Mouse (Mus musculus): ENCODE data around the gene Ckb. TPM values are rescaled to one million over a fixed set of nuclear protein-coding genes. Genes with fewer than 3 reads are reported as not detected.

Ckb gene
- polyA plus RNA-seq, 1 experiment from 2014 or later: 2,635 TPM

- Histone ChIP-seq H3K36me3 (peaks cover 6% of the 10 kb centered on the region; the same call in 1 of the 2 replicates), H3K27ac (replicated peaks) (no peak overlapping the region), H3K9me3 (no peaks in the 10 kb centered on the region), H3K4me1 (peaks cover 29% of the 10 kb centered on the region), H3K27me3 (peaks cover 17% of the 10 kb centered on the region), H3K4me3 (no peak overlapping the region), H3K9ac (replicated peaks) (no peak overlapping the region), H3K4me2 (replicated peaks) (no peak overlapping the region)
- no peak for ATAC-seq (ENCODE audit: low FRiP score, low read depth)
- WGBS: 88% methylated on average over 6 of the region's 6 CpGs
These were observed 3.9 kb upstream of the Ckb start for GRCm38 (mm10) chr12:111675797-111676580.

GRCm38 (mm10) chr12:111674850-111675486, 2.8 kb upstream of the Ckb start:
- Histone ChIP-seq H3K4me1 (peaks cover 37% of the 10 kb centered on the region), H3K9ac (replicated peaks) (no peak overlapping the region), H3K4me3 (no peak overlapping the region), H3K36me3 (peaks cover 10% of the 10 kb centered on the region), H3K4me2 (replicated peaks) (no peak overlapping the region), H3K27me3 (peaks cover 17% of the 10 kb centered on the region), H3K9me3 (no peaks in the 10 kb centered on the region), H3K27ac (replicated peaks) (no peak overlapping the region)
- WGBS: 69% methylated on average over 2 of the region's 2 CpGs
- ATAC-seq (ENCODE audit: low FRiP score, low read depth): no peak

- peak overlapping the region; percentile 94 for H3K9ac ChIP-seq (replicated peaks)
- no peaks in the 10 kb centered on the region for H3K9me3 ChIP-seq
- H3K27me3 ChIP-seq: peaks cover 17% of the 10 kb centered on the region
- WGBS: 6% methylated on average over 12 of the region's 12 CpGs
- peak overlapping the region; percentile 96 for H3K4me2 ChIP-seq (replicated peaks)
- peaks cover 45% of the 10 kb centered on the region for H3K4me1 ChIP-seq
- peaks cover 25% of the 10 kb centered on the region for H3K36me3 ChIP-seq
- peak overlapping the region; percentile 93 for H3K4me3 ChIP-seq
- ATAC-seq (ENCODE audit: low FRiP score, low read depth): no peak; the same call in 1 of the 2 replicates
- H3K27ac ChIP-seq (replicated peaks): peak overlapping the region; percentile 92
These were observed 443 bp upstream of the Ckb start for GRCm38 (mm10) chr12:111672581-111672980.

DNA sequence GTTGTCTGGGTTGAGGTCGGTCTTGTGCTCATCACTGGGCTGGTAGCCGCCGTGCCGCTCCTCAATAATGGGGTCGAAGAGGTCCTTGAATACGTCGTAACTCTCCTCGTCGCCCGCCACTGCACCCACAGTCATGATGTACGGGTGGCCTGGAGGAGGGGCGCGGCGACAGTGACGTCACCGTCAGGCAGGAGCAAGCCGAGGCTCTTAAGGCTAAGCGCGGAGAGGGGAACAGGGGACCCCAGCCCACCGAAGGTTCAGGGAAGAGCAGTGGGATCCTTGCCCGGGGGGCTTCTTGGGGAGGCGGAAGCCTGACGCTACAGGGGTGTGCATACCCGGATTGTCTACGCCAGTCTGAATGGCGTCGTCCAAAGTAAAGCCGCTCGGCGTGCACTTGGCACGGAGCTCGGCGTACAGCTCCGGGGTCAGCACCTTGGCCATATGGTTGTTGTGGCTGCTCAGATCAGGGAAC, 671 bp downstream of the Ckb start:
- Histone ChIP-seq H3K4me3 (peak overlapping the region; percentile 93), H3K9me3 (no peaks in the 10 kb centered on the region), H3K9ac (replicated peaks) (peak overlapping the region; percentile 94), H3K4me2 (replicated peaks) (peak overlapping the region; percentile 96), H3K4me1 (peaks cover 38% of the 10 kb centered on the region), H3K36me3 (peaks cover 31% of the 10 kb centered on the region), H3K27ac (replicated peaks) (peak overlapping the region; percentile 92), H3K27me3 (peaks cover 17% of the 10 kb centered on the region)
- under 1% methylated on average over 34 of the region's 34 CpGs for WGBS
- ATAC-seq (ENCODE audit: low FRiP score, low read depth): peak; percentile 36

DNA sequence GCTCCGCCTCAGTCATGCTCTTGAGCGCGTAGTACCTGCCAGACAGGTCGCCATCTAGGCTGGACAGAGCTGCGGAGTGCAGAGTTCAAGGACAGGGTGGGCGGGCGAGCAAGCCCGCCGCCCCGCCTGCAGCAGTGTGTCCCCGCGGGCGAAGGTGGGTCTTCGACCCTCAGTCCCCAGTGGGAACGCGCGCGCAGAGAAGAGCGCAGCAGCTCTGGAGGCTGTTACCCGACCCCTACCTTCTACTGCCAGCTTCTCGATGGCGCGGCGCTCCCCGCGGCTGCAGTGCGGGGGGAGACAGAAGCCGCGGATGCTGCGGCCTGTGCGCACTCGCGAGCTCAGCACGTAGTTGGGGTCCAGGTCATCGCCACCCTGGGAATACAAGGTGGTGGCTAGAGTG, 1.2 kb downstream of the Ckb start:
- peak overlapping the region; percentile 93 for H3K4me3 ChIP-seq
- peak; percentile 1; the same call in 1 of the 2 replicates for ATAC-seq (ENCODE audit: low FRiP score, low read depth)
- H3K27me3 ChIP-seq: peaks cover 17% of the 10 kb centered on the region
- H3K4me2 ChIP-seq (replicated peaks): peak overlapping the region; percentile 96
- peaks cover 31% of the 10 kb centered on the region for H3K36me3 ChIP-seq
- peak overlapping the region; percentile 92 for H3K27ac ChIP-seq (replicated peaks)
- WGBS: under 1% methylated on average over 34 of the region's 35 CpGs
- H3K9ac ChIP-seq (replicated peaks): peak overlapping the region; percentile 94
- H3K4me1 ChIP-seq: peaks cover 38% of the 10 kb centered on the region
- no peaks in the 10 kb centered on the region for H3K9me3 ChIP-seq

DNA sequence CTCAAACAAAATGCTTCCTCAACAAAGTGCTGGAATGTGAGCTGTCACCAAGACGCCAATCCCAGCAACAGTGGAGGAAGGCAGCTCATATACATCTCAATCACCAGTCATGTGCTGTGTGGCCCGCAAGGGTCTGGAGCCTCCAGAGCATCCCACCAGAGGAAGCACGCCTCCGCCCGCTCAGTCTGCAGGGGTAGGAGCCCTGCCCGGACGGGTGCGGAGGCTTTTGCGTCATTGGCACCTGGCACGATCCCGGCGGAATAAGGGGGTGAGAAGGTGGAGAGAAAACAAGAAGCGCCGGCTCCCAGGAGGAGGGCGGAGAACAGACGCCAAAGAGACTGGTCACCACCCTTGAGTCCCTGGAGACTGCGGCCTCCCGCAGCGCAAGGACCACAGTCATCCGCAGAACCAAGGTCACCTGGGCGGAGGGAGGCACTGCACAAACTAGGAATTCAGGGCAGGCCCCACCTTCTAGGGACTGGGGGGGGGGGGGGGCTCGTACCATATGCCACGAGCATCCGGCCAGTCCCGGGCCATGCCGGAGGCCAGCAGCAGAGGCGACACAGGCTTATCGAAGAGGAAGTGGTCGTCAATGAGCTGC, 1.7 kb downstream of the Ckb start:
- no peak for ATAC-seq (ENCODE audit: low FRiP score, low read depth)
- H3K36me3 ChIP-seq: peaks cover 31% of the 10 kb centered on the region
- peaks cover 38% of the 10 kb centered on the region for H3K4me1 ChIP-seq
- peak overlapping the region; percentile 92 for H3K27ac ChIP-seq (replicated peaks)
- H3K9me3 ChIP-seq: no peaks in the 10 kb centered on the region
- WGBS: 1% methylated on average over 29 of the region's 29 CpGs
- peak overlapping the region; percentile 96 for H3K4me2 ChIP-seq (replicated peaks)
- H3K27me3 ChIP-seq: peaks cover 17% of the 10 kb centered on the region
- H3K4me3 ChIP-seq: peak overlapping the region; percentile 93
- peak overlapping the region; percentile 94 for H3K9ac ChIP-seq (replicated peaks)

GRCm38 (mm10) chr12:111669961-111670360, 2.2 kb downstream of the Ckb start:
- H3K27me3 ChIP-seq: peaks cover 17% of the 10 kb centered on the region
- H3K36me3 ChIP-seq: peaks cover 31% of the 10 kb centered on the region
- H3K4me1 ChIP-seq: peaks cover 38% of the 10 kb centered on the region
- peak overlapping the region; percentile 92 for H3K27ac ChIP-seq (replicated peaks)
- H3K9ac ChIP-seq (replicated peaks): peak overlapping the region; percentile 94
- 33% methylated on average over 8 of the region's 8 CpGs for WGBS
- H3K4me3 ChIP-seq: peak overlapping the region; percentile 93
- H3K4me2 ChIP-seq (replicated peaks): peak overlapping the region; percentile 96
- no peak for ATAC-seq (ENCODE audit: low FRiP score, low read depth)
- no peaks in the 10 kb centered on the region for H3K9me3 ChIP-seq

GRCm38 (mm10) chr12:111669000-111669788, 2.9 kb downstream of the Ckb start:
- ATAC-seq (ENCODE audit: low FRiP score, low read depth): no peak
- peaks cover 41% of the 10 kb centered on the region for H3K4me1 ChIP-seq
- peak overlapping the region; percentile 93 for H3K4me3 ChIP-seq
- 53% methylated on average over 23 of the region's 23 CpGs for WGBS
- peak overlapping the region; percentile 96 for H3K4me2 ChIP-seq (replicated peaks)
- H3K27me3 ChIP-seq: peaks cover 13% of the 10 kb centered on the region
- H3K9me3 ChIP-seq: no peaks in the 10 kb centered on the region
- peak overlapping the region; percentile 94 for H3K9ac ChIP-seq (replicated peaks)
- H3K27ac ChIP-seq (replicated peaks): peak overlapping the region; percentile 92
- peaks cover 31% of the 10 kb centered on the region for H3K36me3 ChIP-seq

DNA sequence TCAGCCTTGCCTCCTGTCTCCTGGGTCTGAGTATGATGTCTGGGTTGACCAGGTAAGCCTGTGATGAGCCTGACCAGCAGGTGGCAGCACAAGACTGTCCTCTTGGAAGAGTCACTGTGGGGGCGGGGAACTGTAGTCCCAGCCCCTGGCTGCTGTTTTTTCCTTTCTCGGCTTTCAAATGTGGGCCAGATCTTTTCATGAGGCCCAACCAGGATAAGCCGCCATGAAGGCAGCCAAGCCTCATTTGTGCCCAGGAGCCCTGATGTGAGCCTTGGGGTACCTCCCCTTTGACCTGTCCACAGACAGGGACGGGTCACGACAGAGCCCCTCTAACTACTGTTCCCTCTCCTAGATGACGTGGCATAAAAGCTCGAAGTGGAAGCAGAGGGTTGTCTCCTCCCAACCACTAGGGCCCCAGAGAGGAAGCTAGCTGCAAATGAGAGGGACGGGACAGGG, 3.7 kb downstream of the Ckb start:
- Histone ChIP-seq H3K36me3 (peaks cover 31% of the 10 kb centered on the region), H3K4me1 (peaks cover 48% of the 10 kb centered on the region), H3K9me3 (no peaks in the 10 kb centered on the region), H3K27ac (replicated peaks) (peak overlapping the region; percentile 92), H3K9ac (replicated peaks) (peak overlapping the region; percentile 94), H3K4me3 (peak overlapping the region; percentile 93), H3K27me3 (peaks cover 6% of the 10 kb centered on the region), H3K4me2 (replicated peaks) (peak overlapping the region; percentile 96)
- ATAC-seq (ENCODE audit: low FRiP score, low read depth): peak; percentile 32
- WGBS: 0% methylated on average over 8 of the region's 8 CpGs

DNA sequence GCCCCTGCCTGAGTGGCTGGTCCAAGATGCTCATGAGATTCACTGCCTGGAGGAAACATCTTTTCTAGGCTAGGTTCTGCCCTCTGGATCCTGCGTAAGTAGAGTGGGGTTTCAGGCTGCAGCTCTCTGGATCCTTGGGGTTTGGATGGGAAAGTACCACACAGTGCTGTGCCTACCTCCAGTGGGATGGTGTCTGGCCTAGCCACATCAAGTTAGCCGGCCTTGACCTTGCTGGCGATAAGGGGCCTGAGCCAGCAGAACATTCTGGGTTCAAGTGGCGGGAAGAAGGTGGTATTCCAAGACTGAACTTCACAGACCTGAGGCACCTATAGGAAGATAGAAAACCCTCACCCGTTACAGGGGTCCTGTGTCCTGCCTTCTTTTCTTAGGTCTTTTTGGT, 4.7 kb downstream of the Ckb start:
- H3K4me2 ChIP-seq (replicated peaks): no peak overlapping the region
- H3K4me3 ChIP-seq: no peak overlapping the region
- ATAC-seq (ENCODE audit: low FRiP score, low read depth): no peak
- H3K36me3 ChIP-seq: peaks cover 33% of the 10 kb centered on the region
- peak overlapping the region; percentile 92 for H3K27ac ChIP-seq (replicated peaks)
- no peaks in the 10 kb centered on the region for H3K9me3 ChIP-seq
- H3K27me3 ChIP-seq: no peaks in the 10 kb centered on the region
- peaks cover 41% of the 10 kb centered on the region for H3K4me1 ChIP-seq
- H3K9ac ChIP-seq (replicated peaks): 0 out of 2 replicates have a peak overlapping the region, but pooled peaks have one; percentile 24
- WGBS: 93% methylated on average over 5 of the region's 5 CpGs

DNA sequence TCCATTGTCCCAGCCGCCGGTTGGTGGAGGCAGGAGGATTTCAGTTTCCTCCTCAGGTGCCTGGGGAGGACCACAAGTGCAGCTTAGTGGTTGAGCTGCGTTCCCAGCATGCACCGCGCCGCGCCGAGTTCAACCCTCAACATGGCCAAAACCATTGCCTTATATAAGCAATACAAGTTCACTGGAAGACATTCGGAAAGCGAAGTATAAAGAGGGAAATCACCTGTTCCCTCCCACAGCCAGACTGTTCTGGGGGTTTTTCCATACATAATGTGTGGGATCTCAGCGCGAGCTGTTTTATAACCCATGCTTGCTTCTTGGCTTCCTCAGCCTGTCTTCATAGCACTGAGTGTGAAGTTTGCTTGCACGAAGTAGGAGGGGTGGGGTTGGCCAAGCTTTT, 5.8 kb downstream of the Ckb start:
- peaks cover 43% of the 10 kb centered on the region for H3K36me3 ChIP-seq
- no peaks in the 10 kb centered on the region for H3K27me3 ChIP-seq
- no peak for ATAC-seq (ENCODE audit: low FRiP score, low read depth)
- H3K4me2 ChIP-seq (replicated peaks): no peak overlapping the region
- H3K9me3 ChIP-seq: no peaks in the 10 kb centered on the region
- no peak overlapping the region for H3K9ac ChIP-seq (replicated peaks)
- H3K4me3 ChIP-seq: no peak overlapping the region
- WGBS: 80% methylated on average over 13 of the region's 13 CpGs
- peaks cover 40% of the 10 kb centered on the region for H3K4me1 ChIP-seq
- H3K27ac ChIP-seq (replicated peaks): 0 out of 2 replicates have a peak overlapping the region, but pooled peaks have one; percentile 25
